Mouse (Mus musculus): ENCODE measurements around the gene Amd1.

The Amd1 gene

DNA sequence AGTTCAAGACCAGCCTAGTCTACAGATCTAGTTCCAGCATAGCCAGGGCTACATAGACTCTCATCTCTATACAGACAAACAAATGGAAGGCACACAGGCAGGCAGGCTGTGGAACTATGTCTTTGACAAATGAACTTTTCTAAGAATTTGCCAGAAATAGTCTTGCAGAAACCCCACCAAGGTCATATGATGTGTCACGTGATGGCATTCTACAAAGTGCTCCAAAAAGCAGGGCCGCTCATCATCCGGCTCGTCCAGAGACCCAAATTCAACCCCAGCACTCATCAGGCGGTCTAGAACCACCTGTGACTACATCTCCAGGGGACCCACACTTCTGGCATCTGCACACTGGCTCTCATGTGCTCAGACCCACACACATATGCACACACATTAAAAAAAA lies 64.2 kb downstream of the Amd1 start:
- no peak for TF ChIP-seq GATA4 (IDR thresholded peaks at IDR 0.05; ENCODE audit: insufficient replicate concordance, low read length)
